Mouse (Mus musculus) erythroblast, embryonic 14.5 days (primary cell): ENCODE data around the gene Wipf1.

Experiments used
- GATA1 ChIP-seq: IDR thresholded peaks from 2 replicates; pipeline ENCODE4 v1.6.1; 2012; ENCODE audit warnings: low read length, inconsistent platforms, mixed read lengths
- TAL1 ChIP-seq: IDR thresholded peaks from 3 replicates; pipeline ENCODE4 v1.6.1; 2012; ENCODE audit warnings: low read length, inconsistent platforms, mixed read lengths

- no peak for TF ChIP-seq GATA1
- no peak for TF ChIP-seq TAL1
Measured at GRCm38 (mm10) chr2:73563690-73564089, 34.2 kb upstream of the Wipf1 start.
